Mouse (Mus musculus): ENCODE data around the gene Gm3776.
"Not testable (repeated sequence)": the region's sequence is repeated elsewhere in the genome, so short reads cannot be mapped to it uniquely, and the experiment has no call there.

The Gm3776 gene

DNA sequence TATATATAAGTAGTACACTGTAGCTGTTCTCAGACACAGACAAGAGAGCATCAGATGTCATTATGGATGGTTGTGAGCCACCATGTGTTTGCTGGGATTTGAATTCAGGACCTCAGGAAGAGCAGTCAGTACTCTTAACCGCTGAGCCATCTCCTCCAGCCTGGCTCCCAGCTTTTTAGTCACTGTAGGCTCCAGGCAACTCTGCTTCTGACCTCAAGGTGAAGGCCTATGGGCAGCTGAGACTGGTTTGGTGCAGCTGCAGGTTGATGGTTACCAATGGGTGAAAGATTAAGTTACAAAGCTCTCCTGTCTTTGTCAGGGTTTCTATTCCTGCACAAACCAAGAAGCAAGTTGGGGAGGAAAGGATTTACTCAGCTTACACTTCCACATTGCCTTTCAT lies 36.8 kb downstream of the Gm3776 start:
- DNase-seq, result not testable (repeated sequence)

DNA sequence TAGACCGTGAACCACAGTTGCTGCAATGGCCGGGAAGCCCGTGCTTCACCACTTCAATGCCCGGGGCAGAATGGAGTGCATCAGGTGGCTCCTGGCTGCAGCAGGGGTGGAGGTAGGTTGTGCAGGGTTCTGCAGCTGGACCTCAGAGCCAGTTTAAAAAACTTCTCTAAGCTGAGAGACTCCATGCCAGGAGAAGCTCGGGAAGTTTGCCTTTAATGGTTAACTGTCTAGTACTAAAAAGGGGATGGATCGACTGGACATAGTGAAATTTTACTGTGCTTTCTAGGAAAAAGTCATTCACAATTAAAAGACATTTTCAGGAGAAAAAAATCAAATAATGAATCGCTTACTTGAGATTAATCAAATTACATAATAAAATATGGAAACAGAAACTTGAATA lies 37.9 kb downstream of the Gm3776 start:
- not testable (repeated sequence) for DNase-seq

DNA sequence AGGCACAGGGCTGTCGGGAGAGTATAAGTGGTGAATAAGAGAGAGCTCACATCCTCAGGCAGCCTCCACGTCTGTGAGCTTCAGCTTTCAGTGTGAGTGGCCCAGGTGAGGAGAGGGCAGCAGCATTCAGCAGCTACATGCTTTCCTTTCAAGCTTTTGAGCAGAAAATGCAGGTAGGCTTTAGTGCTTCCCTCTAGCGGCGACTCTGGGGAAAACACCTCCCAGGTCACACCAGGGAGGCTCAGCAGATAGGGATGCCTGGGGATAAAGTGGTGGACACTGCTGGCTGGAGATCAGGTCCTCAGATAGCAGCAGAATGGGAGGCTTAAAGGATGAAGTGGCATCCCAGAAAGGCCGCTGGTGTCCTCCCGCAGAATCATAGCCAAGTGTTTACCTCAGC lies 39.2 kb downstream of the Gm3776 start:
- DNase-seq, result peak; percentile 20 to 25

DNA sequence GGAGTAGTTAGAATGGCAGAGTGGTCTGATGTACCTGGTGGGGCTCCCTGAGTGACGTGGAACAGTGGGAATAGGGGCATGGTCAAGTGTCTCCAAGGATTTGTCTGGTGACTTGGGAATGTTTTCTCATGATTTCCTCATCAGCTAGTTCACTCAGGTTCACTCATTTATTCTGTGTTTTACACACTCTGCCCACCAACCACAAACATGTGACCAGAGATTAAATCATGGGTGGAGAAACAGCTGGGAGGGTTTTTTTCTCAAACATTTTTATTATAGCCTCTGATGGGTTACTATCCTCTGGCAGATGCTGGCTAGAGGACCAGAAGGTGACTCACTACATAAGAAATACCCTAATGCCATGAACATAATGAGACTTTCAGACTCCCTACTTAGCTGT lies 41.3 kb downstream of the Gm3776 start:
- no peak for DNase-seq

DNA sequence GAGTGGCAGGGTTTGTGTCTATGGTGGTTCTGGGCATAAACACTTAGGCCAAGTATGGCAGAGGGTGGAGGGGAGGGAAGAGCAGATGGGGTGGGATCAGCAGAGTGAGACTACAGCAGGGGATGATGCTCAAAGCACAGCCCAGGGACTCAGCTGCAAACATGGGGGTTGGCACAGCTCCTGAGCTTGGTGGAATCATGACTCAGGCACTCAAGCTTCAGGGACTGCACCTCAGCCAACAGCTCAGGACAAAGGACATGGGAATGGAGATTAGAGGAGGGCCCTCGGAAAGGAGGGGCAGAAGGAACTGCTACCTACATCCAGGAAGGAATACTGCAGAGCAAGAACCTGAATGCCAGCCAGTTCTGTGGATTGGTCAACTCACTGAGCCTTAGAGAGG lies 42.2 kb downstream of the Gm3776 start:
- DNase-seq, result not testable (repeated sequence)

DNA sequence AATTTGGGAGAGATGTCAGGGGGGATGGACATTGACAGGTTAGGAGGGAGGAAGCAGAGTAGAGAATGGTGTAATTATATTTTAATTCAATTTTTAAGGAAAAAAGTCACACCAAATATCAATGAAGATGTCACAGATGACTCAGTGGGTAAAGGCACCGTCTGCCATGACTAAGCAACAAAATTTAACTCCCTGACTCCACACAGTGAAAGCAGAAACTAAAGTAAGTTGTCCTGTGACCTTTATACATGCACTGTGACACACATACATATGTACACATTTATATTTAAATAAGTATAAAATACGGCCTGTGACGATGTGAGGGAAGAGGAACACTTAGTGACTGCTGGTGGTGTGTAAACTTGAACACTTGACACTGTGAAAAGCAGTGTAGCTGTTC lies 51.2 kb downstream of the Gm3776 start:
- not testable (repeated sequence) for DNase-seq

DNA sequence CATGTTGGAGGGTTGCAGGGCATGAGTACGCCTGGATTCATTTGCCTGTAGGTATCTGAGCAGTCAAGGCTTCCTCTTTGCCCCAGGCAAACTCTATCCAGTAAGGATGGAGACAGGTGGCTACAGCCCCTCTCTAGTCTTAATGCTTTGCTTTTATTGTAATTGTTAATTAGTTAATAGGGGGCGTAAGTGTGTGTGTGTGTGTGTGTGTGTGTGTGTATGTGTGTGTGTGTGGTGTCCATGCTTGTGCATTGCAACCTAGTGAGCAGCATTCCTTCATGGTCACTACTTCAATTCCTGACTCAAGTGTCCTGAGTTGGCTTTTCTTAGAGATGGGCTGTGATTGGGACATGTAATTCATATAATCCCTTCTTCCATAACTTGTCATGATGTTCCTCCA lies 57.8 kb downstream of the Gm3776 start, which contains the start of gene Omt2a:
TSS of gene Omt2a (minus strand) at position 101 of the 400 bp plus-strand sequence.
- no peak for DNase-seq

All from thymus, postnatal 36 days (tissue).